Mouse (Mus musculus) adrenal gland, postnatal 25 days (tissue): ENCODE data around the gene Cenpo. TPM values are rescaled to one million over a fixed set of nuclear protein-coding genes. Genes with fewer than 3 reads are reported as not detected.
"Not testable (repeated sequence)": the region's sequence is repeated elsewhere in the genome, so short reads cannot be mapped to it uniquely, and the experiment has no call there.

Experiments used
- DNase-seq: peaks from one replicate; pipeline ENCODE4 v3.0.0; 2021; ENCODE audit warnings: mixed read lengths
- long read RNA-seq: library from polyadenylated mRNA; stranded (forward); transcript quantifications from one replicate; pipeline ENCODE4 v2.0.0, GENCODE M21; 2021
- total RNA-seq: library from RNA; stranded (reverse); gene quantifications from 2 replicates; pipeline ENCODE4 v1.2.3, GENCODE M21; 2021

The Cenpo gene
- total RNA-seq, result 9.6 and 10.2 TPM in 2 replicates
- long read RNA-seq, full-length matches to known transcripts, result 1 of 4 reads
- long read RNA-seq, partial matches to known transcripts, result 0 of 4 reads
- long read RNA-seq, other reads (novel, unspliced or antisense), result 3 of 4 reads

- peak; percentile 91 for DNase-seq
Observed at GRCm38 (mm10) chr12:4233572-4234508, at the start of gene Cenpo, which contains the start of gene Ptrhd1. Cenpo (minus strand) TSS chr12:4234294. Ptrhd1 (plus strand) TSS chr12:4234027.

- no peak for DNase-seq
Observed at GRCm38 (mm10) chr12:4279878-4280277, 45.8 kb upstream of the Cenpo start.

GRCm38 (mm10) chr12:4278978-4279755 lies 45.1 kb upstream of the Cenpo start:
- DNase-seq, result no peak

GRCm38 (mm10) chr12:4271078-4271477 lies 37.0 kb upstream of the Cenpo start:
- no peak for DNase-seq

GRCm38 (mm10) chr12:4267765-4268164 lies 33.7 kb upstream of the Cenpo start:
- peak; percentile 16 for DNase-seq

- no peak for DNase-seq
Observed at GRCm38 (mm10) chr12:4252742-4253655, 18.9 kb upstream of the Cenpo start.

- no peak for DNase-seq
Observed at GRCm38 (mm10) chr12:4249786-4250185, 15.7 kb upstream of the Cenpo start.

GRCm38 (mm10) chr12:4245742-4246141 lies 11.6 kb upstream of the Cenpo start:
- DNase-seq, result no peak

- DNase-seq, result no peak
Observed at GRCm38 (mm10) chr12:4243805-4244204, 9.7 kb upstream of the Cenpo start.

GRCm38 (mm10) chr12:4240281-4240680 lies 6.2 kb upstream of the Cenpo start:
- not testable (repeated sequence) for DNase-seq

- DNase-seq, result no peak
Observed at GRCm38 (mm10) chr12:4237481-4237880, 3.4 kb upstream of the Cenpo start.

- no peak for DNase-seq
Observed at GRCm38 (mm10) chr12:4232777-4233176, 1.3 kb downstream of the Cenpo start.

- no peak for DNase-seq
Observed at GRCm38 (mm10) chr12:4230156-4230555, 3.9 kb downstream of the Cenpo start.

GRCm38 (mm10) chr12:4212908-4213307 lies 21.2 kb downstream of the Cenpo start:
- DNase-seq, result peak; percentile 69

- DNase-seq, result no peak
Observed at GRCm38 (mm10) chr12:4211174-4211573, 22.9 kb downstream of the Cenpo start.

- no peak for DNase-seq
Observed at GRCm38 (mm10) chr12:4209196-4209595, 24.9 kb downstream of the Cenpo start.

GRCm38 (mm10) chr12:4208405-4209133 lies 25.5 kb downstream of the Cenpo start:
- DNase-seq, result peak; percentile 49

- DNase-seq, result no peak
Observed at GRCm38 (mm10) chr12:4206106-4206505, 28.0 kb downstream of the Cenpo start.

GRCm38 (mm10) chr12:4202206-4202605 lies 31.9 kb downstream of the Cenpo start:
- no peak for DNase-seq

GRCm38 (mm10) chr12:4201454-4202200 lies 32.5 kb downstream of the Cenpo start:
- DNase-seq, result peak; percentile 29
